Mouse (Mus musculus): Measurements from ENCODE around the gene Unc5b.

Gene Unc5b

DNA sequence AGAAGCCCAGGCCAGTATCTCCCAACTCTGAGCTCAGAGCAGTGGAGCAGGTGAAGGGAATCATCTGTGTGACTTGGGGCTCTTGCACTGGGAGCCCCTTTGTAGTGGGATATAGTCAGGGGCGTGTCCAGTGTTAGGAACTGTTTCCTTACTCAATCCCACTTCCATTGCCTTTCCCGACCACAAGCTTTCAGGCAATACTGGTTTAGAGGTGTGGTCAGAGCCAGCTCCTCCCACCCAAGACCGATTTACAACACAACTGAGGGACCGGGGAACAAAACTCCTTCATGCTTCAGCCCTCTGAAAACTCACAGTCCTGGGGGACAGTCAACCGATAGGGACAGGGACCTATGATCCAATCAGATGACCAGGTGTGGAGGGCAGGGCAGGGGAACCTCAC lies 110.9 kb downstream of the Unc5b start:
- DNase-seq (ENCODE audit: low spot score), result no peak

DNA sequence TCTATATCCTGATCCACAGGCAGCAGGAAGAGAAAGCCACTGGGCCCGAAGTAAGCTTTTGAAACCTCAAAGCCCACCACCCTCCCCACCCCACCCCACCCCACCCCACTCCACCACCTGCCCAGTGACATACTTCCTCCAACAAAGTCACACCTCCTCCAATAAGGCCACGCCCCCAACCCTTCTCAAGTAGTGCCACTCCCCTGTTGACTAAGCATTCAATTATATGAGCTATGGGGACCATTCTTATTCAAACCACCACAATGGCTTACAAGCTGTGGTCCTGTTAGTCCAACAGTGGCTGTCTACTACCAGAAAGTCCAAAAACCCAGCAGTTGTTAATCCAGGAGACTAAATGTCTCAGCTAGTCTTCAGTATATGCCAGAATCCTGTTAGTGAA lies 112.9 kb downstream of the Unc5b start:
- DNase-seq (ENCODE audit: low spot score), result no peak

DNA sequence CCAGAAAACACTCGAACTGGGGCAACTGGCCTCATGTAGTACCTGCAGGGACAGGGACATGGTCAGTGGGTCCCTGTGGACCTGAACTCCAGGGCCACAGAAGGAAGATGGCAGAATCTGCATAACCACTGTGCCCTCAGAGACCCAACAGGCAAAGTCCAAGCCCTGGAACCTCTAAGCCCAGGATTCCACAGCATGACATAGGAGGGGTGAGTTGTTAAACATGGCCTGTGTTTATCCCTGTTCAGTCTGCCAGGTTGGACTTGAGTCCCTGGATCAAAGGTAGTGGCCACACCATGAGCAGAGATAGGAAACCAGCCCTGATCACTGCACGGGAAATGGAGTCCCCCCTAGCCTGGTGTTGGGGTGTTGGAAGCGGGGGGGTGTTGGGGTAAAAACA lies 114.9 kb downstream of the Unc5b start:
- DNase-seq (ENCODE audit: low spot score), result no peak
